Mouse (Mus musculus) lung, adult 2 months (tissue): ENCODE measurements at regions not wholly inside any gene's neighbourhood (a gene's known extent, or its start where the extent isn't known, plus 50 kb on each side); places are given as distances from the start of the nearest gene placed in this dataset.

Experiments
- CTCF ChIP-seq: fragments of 200-500 bp; IDR thresholded peaks from 2 replicates; pipeline ENCODE4 v1.5.1; 2011; ENCODE audit warnings: mild to moderate bottlenecking, low read length, control low read depth; ENCODE audit not compliant: insufficient read depth
- POLR2A ChIP-seq: fragments of 200-500 bp; IDR thresholded peaks from 2 replicates; pipeline ENCODE4 v1.6.1; 2011; ENCODE audit warnings: low read depth, mild to moderate bottlenecking, control low read depth, low read length, borderline replicate concordance; ENCODE audit errors: extremely low read depth

DNA sequence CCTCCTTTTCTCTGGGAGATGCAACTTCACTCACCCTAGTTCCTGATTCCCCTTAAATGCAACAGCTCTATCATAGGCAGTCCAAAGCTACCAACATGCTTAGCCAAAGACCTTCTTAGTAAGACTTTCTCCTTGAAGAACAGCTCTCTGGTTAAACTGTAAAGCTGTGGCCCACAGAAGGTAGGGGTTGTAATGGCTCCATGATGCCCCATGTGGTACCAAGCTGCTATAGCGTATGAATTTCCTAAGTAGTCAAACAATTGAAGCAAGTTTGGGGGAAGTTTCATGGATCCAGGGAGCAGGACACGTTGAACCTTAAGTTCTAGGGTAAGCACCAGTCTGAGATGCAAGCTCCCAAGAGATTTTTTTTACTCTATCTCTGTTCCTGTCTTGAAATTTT, 236.1 kb upstream of the Irx5 start:
- TF ChIP-seq CTCF, result no peak
- TF ChIP-seq POLR2A, result no peak
